Mouse (Mus musculus): ENCODE results near the gene Usf2.

GRCm38 (mm10) chr7:30958866-30959487 is 2.4 kb upstream of the Usf2 start:
- TF ChIP-seq CTCF (conservative IDR thresholded peaks at IDR 0.05; ENCODE audit: low read length) (no peak), POU5F1 (IDR thresholded peaks at IDR 0.05; ENCODE audit: borderline replicate concordance, low read length) (no peak)
